Mouse (Mus musculus) midbrain, postnatal 0 days (tissue): ENCODE data around the gene Zfp398. TPM values are rescaled to one million over a fixed set of nuclear protein-coding genes. Genes with fewer than 3 reads are reported as not detected.
A peak's percentile ranks its signal among the peaks of the same experiment; 100 is the strongest.

Source experiments
- ATAC-seq: fragments of 200-750 bp; cut with Nextera tagmentation; 2 replicates; pipeline ENCODE4 v1.8.0; 2017; ENCODE audit warnings: moderate number of reproducible peaks, mild to moderate bottlenecking, moderate TSS enrichment, moderate library complexity; ENCODE audit not compliant: low FRiP score
- DNase-seq: peaks from one replicate; pipeline ENCODE4 v3.0.0-alpha.2; 2015; ENCODE audit warnings: low spot score
- H3K27ac ChIP-seq: fragments of 300-500 bp; sonication (generic); 2 replicates; pipeline ENCODE4 v1.5.1; 2014; ENCODE audit warnings: low read depth, mild to moderate bottlenecking, low read length, mixed read lengths
- H3K27me3 ChIP-seq: fragments of 300-500 bp; sonication (generic); 2 replicates; pipeline ENCODE4 v1.6.1; 2014; ENCODE audit warnings: low read length, control low read depth, mixed read lengths; ENCODE audit not compliant: insufficient read depth
- H3K36me3 ChIP-seq: fragments of 300-500 bp; sonication (generic); 2 replicates; pipeline ENCODE4 v1.6.1; 2014; ENCODE audit warnings: low read length, control low read depth, mixed read lengths; ENCODE audit not compliant: insufficient read depth
- H3K4me1 ChIP-seq: fragments of 300-500 bp; sonication (generic); 2 replicates; pipeline ENCODE4 v1.6.1; 2014; ENCODE audit warnings: mild to moderate bottlenecking, control low read depth, antibody characterized with exemption, low read length, mixed read lengths; ENCODE audit not compliant: insufficient read depth
- H3K4me2 ChIP-seq: fragments of 300-500 bp; sonication (generic); 2 replicates; pipeline ENCODE4 v1.6.1; 2014; ENCODE audit warnings: low read depth, mild to moderate bottlenecking, low read length, mixed read lengths; ENCODE audit not compliant: poor library complexity, severe bottlenecking
- H3K4me3 ChIP-seq: fragments of 300-500 bp; sonication (generic); 2 replicates; pipeline ENCODE4 v1.5.1; 2014; ENCODE audit warnings: low read depth, mild to moderate bottlenecking, low read length, moderate library complexity
- H3K9ac ChIP-seq: fragments of 300-500 bp; sonication (generic); replicated peaks from 2 replicates; pipeline ENCODE4 v1.6.1; 2014; ENCODE audit warnings: mild to moderate bottlenecking, low read length, moderate library complexity, mixed read lengths; ENCODE audit not compliant: poor library complexity, severe bottlenecking
- H3K9me3 ChIP-seq: fragments of 300-500 bp; sonication (generic); 2 replicates; pipeline ENCODE4 v1.6.1; 2016; ENCODE audit warnings: low read length, control low read depth
- CTCF ChIP-seq: IDR thresholded peaks from 2 replicates; pipeline ENCODE4 v1.5.1; 2016; ENCODE audit warnings: antibody characterized with exemption, mild to moderate bottlenecking
- WGBS: fragments of 180-500 bp; shearing (Covaris S2); extraction: QIAGEN DNeasy Blood & Tissue Kit; methylation state at CpG from one replicate; pipeline ENCODE4 v1.1.7; 2014; 5-methylcytosine and 5-hydroxymethylcytosine counted together
- polyA plus RNA-seq: library from polyadenylated mRNA; unstranded; fragments of >200 nt; fragmentation: Nextera tagmentation; extraction: Ambion mirVana; gene quantifications from 2 replicates; pipeline ENCODE4 v1.2.1, GENCODE M21; 2015
- total RNA-seq: library from RNA; depleted of rRNA; stranded (reverse); fragments of >200 nt; gene quantifications from 2 replicates; pipeline ENCODE4 v1.2.3, GENCODE M21; 2014

Gene Zfp398
- total and polyA plus RNA-seq, 2 experiments from 2014 or later: 14.3 to 32.1 TPM

DNA sequence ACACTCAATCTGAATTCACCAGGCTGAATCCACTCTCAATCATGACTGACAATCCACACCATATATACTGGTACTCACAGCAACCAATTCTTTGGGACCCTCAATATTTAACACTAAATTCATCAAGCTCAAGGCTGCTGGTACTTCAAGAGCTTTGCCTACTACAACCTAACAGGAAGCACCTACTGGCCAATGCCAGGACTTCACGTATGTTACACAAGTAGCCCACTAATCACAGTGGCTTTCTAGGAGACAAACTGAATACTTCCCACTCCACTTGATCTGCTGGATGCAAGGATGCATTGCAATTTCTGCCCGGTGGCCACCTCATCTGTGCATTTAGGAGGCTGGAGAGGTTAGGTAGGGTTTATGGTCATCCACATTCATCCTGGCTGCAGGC is 25.3 kb upstream of the Zfp398 start:
- Histone ChIP-seq H3K9ac (no peak overlapping the region), H3K9me3 (no peaks in the 10 kb centered on the region), H3K4me2 (no peak overlapping the region), H3K27ac (no peak overlapping the region), H3K36me3 (peaks cover 13% of the 10 kb centered on the region), H3K4me1 (peaks cover 7% of the 10 kb centered on the region; the same call in 1 of the 2 replicates), H3K27me3 (no peaks in the 10 kb centered on the region), H3K4me3 (no peak overlapping the region)
- no peak for ATAC-seq
- TF ChIP-seq CTCF: peak; percentile 23
- 84% methylated on average over 2 of the region's 2 CpGs for WGBS
- no peak for DNase-seq

- 73% methylated on average over 5 of the region's 5 CpGs for WGBS
- no peak overlapping the region for H3K9ac ChIP-seq
- no peaks in the 10 kb centered on the region for H3K9me3 ChIP-seq
- ATAC-seq: no peak
- no peaks in the 10 kb centered on the region for H3K27me3 ChIP-seq
- no peak overlapping the region for H3K27ac ChIP-seq
- peak overlapping the region; percentile 71 for H3K4me2 ChIP-seq
- no peak for TF ChIP-seq CTCF
- H3K4me3 ChIP-seq: no peak overlapping the region
- no peak for DNase-seq
- H3K4me1 ChIP-seq: peaks cover 7% of the 10 kb centered on the region; the same call in 1 of the 2 replicates
- H3K36me3 ChIP-seq: peaks cover 6% of the 10 kb centered on the region; the same call in 1 of the 2 replicates
These were observed 24.1 kb upstream of the Zfp398 start for GRCm38 (mm10) chr6:47811324-47811723.

DNA sequence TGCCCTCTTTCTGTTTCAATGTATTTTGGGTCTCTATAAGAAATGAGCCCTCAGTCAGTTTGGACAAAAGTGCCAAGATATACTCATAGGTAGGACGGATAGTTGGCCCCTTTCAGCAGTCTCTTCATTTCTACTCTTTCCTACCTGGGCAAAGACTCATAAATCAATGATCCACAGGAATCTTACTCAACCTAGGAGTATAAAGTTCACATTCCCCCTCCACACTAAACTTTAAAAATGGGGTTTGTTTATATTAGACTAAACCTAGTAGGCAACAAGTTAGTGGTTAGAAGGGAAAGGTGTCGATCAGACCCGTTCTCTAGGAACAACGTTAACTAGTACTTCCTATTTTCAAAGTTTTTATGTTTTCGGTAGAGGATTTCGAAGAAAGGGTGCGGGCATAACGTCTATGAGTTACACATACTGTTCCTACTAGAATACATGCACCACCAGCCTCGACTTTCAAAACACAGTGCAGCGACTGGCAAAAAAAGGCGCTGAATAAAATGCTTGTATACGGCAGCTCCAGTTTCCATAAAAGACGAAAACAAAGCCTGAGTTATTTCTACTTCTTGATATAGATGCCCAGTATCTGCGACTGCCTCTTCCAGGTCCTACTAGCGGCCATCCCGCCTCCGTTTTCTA is 23.1 kb upstream of the Zfp398 start:
- Histone ChIP-seq H3K4me1 (peaks cover 7% of the 10 kb centered on the region; the same call in 1 of the 2 replicates), H3K4me3 (peak overlapping the region; percentile 67), H3K9ac (peak overlapping the region; percentile 66), H3K36me3 (no peaks in the 10 kb centered on the region), H3K27ac (peak overlapping the region; percentile 86), H3K4me2 (peak overlapping the region; percentile 71), H3K9me3 (no peaks in the 10 kb centered on the region), H3K27me3 (no peaks in the 10 kb centered on the region)
- no peak for DNase-seq
- no peak for TF ChIP-seq CTCF
- WGBS: 1% methylated on average over 17 of the region's 17 CpGs
- ATAC-seq: no peak

DNA sequence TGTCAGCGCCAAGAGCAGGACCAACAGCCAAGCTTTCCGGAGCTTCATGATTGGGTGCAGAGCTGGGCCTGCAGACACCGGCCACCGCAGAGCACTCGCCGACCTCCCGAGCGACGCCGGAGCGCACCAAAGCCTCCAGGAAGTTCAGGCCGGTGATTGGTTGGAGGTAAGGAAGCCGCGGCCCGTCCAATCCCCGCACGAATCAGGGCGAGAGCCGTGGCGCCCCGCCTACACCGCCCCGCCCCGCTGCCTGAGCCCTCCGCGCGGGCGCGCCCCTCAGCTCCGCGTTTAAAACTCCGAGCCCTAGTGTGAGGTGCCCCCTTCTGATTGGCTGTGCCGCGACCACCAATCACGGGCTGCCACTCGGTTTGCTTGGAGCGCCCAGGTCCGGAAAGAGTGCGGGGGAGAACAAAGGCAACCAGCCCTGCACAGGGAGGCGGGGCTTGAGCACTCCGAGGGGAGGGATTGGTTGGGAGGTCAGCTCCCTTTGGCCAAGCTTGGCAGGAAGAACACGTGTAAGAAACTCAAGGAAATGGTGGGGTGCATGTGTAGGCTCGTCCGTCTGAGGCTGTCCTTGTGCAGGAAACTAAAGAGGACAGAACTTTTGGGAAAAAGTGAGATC is 22.1 kb upstream of the Zfp398 start, which contains the start of gene Pdia4:
Pdia4 (minus strand) TSS at position 174 of the 622 bp plus-strand sequence.
- H3K9me3 ChIP-seq: no peaks in the 10 kb centered on the region
- H3K9ac ChIP-seq: peak within 1 kb of the TSS; percentile 66
- peak within 1 kb of the TSS; percentile 86 for H3K27ac ChIP-seq
- TF ChIP-seq CTCF: no peak
- DNase-seq: peak; percentile 98
- peak; percentile 100 for ATAC-seq
- H3K27me3 ChIP-seq: no peaks in the 10 kb centered on the region
- H3K4me1 ChIP-seq: peaks cover 7% of the 10 kb centered on the region; the same call in 1 of the 2 replicates
- under 1% methylated on average over 44 of the region's 44 CpGs for WGBS
- no peaks in the 10 kb centered on the region; the same call in 1 of the 2 replicates for H3K36me3 ChIP-seq
- H3K4me2 ChIP-seq: peak within 1 kb of the TSS; percentile 71
- peak within 1 kb of the TSS; percentile 67 for H3K4me3 ChIP-seq

DNA sequence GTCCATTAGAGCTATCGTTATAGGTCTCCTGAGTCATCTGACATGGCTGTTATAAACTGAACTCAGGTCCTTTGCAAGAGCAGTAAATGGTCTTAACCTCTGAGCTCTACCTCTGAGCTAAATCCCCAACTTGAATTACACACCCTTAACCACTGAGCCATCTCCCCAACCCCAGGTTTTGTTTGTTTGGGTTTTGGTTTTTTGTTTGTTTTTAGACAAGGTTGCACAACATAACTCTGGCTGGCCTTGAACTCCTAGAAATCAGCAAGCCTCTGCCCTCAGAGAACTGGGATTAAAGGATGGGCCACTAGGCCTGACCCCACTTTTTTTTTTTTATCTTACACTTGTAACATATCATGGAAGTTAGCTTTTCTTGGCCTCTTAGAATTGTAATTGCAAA is 19.3 kb upstream of the Zfp398 start:
- H3K27me3 ChIP-seq: no peaks in the 10 kb centered on the region
- no peaks in the 10 kb centered on the region for H3K9me3 ChIP-seq
- no peak overlapping the region for H3K4me3 ChIP-seq
- 95% methylated on average over 1 of the region's 1 CpGs for WGBS
- H3K4me1 ChIP-seq: peaks cover 7% of the 10 kb centered on the region; the same call in 1 of the 2 replicates
- DNase-seq (no peak), ATAC-seq (no peak)
- no peak overlapping the region for H3K4me2 ChIP-seq
- H3K27ac ChIP-seq: no peak overlapping the region
- H3K36me3 ChIP-seq: peaks cover 17% of the 10 kb centered on the region
- TF ChIP-seq CTCF: no peak
- H3K9ac ChIP-seq: no peak overlapping the region

DNA sequence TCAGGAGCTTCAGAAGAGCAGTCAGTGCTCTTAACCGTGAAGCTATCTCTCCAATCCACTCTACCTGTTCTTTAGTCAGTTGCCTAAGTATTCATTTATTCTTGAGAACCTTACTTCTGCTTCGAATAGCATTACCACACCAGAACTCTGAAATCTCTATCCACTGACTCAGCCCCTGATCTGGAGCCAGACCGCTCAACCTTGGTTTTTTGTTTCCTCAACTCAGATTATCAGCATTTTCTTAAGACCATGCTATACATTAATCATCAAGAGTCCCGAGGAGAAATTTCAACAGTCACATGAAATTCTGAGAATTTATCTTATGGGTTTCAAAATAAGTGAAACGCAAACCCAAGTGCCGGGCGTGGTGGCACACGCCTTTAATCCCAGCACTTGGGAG is 16.7 kb upstream of the Zfp398 start:
- DNase-seq (no peak), ATAC-seq (no peak)
- H3K27me3 ChIP-seq: no peaks in the 10 kb centered on the region
- no peak overlapping the region for H3K4me2 ChIP-seq
- H3K9ac ChIP-seq: no peak overlapping the region
- H3K9me3 ChIP-seq: no peaks in the 10 kb centered on the region
- H3K27ac ChIP-seq: no peak overlapping the region
- H3K4me3 ChIP-seq: no peak overlapping the region
- 94% methylated on average over 8 of the region's 8 CpGs for WGBS
- no peaks in the 10 kb centered on the region for H3K4me1 ChIP-seq
- no peak for TF ChIP-seq CTCF
- H3K36me3 ChIP-seq: peaks cover 37% of the 10 kb centered on the region
